Mouse (Mus musculus): ENCODE measurements around the gene Tmem215. TPM values are rescaled to one million over a fixed set of nuclear protein-coding genes. Genes with fewer than 3 reads are reported as not detected.

Tmem215 gene
- 1 to 10 TPM; 5.8 to 8.4 TPM for total RNA-seq (2021)

- DNase-seq = peak in 1 of 2 experiments; percentile 8
Observed at GRCm38 (mm10) chr4:40471880-40472279, at the start of gene Tmem215. Gene Tmem215, plus strand, starts transcription at chr4:40472180.

- DNase-seq = no peak
Observed at GRCm38 (mm10) chr4:40431916-40432315, 40.1 kb upstream of the Tmem215 start.

GRCm38 (mm10) chr4:40433379-40433778 is 38.6 kb upstream of the Tmem215 start:
- DNase-seq = no peak

- DNase-seq = no peak
Observed at GRCm38 (mm10) chr4:40434388-40434787, 37.6 kb upstream of the Tmem215 start.

- DNase-seq = no peak
Observed at GRCm38 (mm10) chr4:40443565-40443964, 28.4 kb upstream of the Tmem215 start.

- DNase-seq = peak; percentile 29
Observed at GRCm38 (mm10) chr4:40472700-40473530, 935 bp downstream of the Tmem215 start.

GRCm38 (mm10) chr4:40473911-40474310 is 1.9 kb downstream of the Tmem215 start:
- DNase-seq = no peak

GRCm38 (mm10) chr4:40477963-40478362 is 6.0 kb downstream of the Tmem215 start:
- DNase-seq = no peak

- DNase-seq = no peak
Observed at GRCm38 (mm10) chr4:40486546-40486945, 14.6 kb downstream of the Tmem215 start.

- no peak for DNase-seq
Observed at GRCm38 (mm10) chr4:40491731-40492130, 19.8 kb downstream of the Tmem215 start.

GRCm38 (mm10) chr4:40496354-40496753 is 24.4 kb downstream of the Tmem215 start:
- DNase-seq = no peak

GRCm38 (mm10) chr4:40496828-40497227 is 24.8 kb downstream of the Tmem215 start:
- no peak for DNase-seq

- DNase-seq = no peak
Observed at GRCm38 (mm10) chr4:40499812-40500591, 28.0 kb downstream of the Tmem215 start.

GRCm38 (mm10) chr4:40502459-40502858 is 30.5 kb downstream of the Tmem215 start:
- no peak for DNase-seq

- DNase-seq = peak; percentile 30 to 32
Observed at GRCm38 (mm10) chr4:40509534-40509933, 37.6 kb downstream of the Tmem215 start.

GRCm38 (mm10) chr4:40513235-40513634 is 41.3 kb downstream of the Tmem215 start:
- no peak for DNase-seq

GRCm38 (mm10) chr4:40518545-40519324 is 46.8 kb downstream of the Tmem215 start:
- no peak for DNase-seq

Other genes starting within 250 kb of the Tmem215 start
- 1 to 10 TPM; 3.5 TPM for gene Ddx58, start 232.4 kb upstream of the Tmem215 start, total RNA-seq (2021)
- 10 to 100 TPM; 12.9 to 14.9 TPM for gene Smim27, start 202.6 kb upstream of the Tmem215 start, total RNA-seq (2021)
- gene Topors, start 202.3 kb upstream of the Tmem215 start, total RNA-seq (2021) = 10 to 100 TPM; 20.9 to 21.3 TPM
- 100 to 1,000 TPM; 171 to 194 TPM for gene Ndufb6, start 192.8 kb upstream of the Tmem215 start, total RNA-seq (2021)
- 10 to 100 TPM; 23.4 to 28.7 TPM for gene Aptx, start 231.0 kb downstream of the Tmem215 start, total RNA-seq (2021)
- gene Dnaja1, start 250.0 kb downstream of the Tmem215 start, total RNA-seq (2021) = 100 to 1,000 TPM; 368 to 372 TPM

Measured in layer of hippocampus, postnatal 36 days (tissue).